Mouse (Mus musculus) forebrain, embryonic 10.5 days (tissue): ENCODE results near the gene Gm14295. TPM values are rescaled to one million over a fixed set of nuclear protein-coding genes. Genes with fewer than 3 reads are reported as not detected.
"Not testable (repeated sequence)": the region's sequence is repeated elsewhere in the genome, so short reads cannot be mapped to it uniquely, and the experiment has no call there.

Experiments
- DNase-seq: peaks from one replicate; pipeline ENCODE4 v3.0.0-alpha.2; 2017; ENCODE audit warnings: low spot score; ENCODE audit errors: extremely low spot score
- H3K27ac ChIP-seq: fragments of 300-500 bp; sonication (generic); 2 replicates; pipeline ENCODE4 v1.5.1; 2016; ENCODE audit warnings: mild to moderate bottlenecking
- H3K27me3 ChIP-seq: fragments of 300-500 bp; sonication (generic); 2 replicates; pipeline ENCODE4 v1.6.1; 2016; ENCODE audit warnings: mild to moderate bottlenecking; ENCODE audit not compliant: poor library complexity, severe bottlenecking
- H3K36me3 ChIP-seq: fragments of 300-500 bp; sonication (generic); replicated peaks from 2 replicates; pipeline ENCODE4 v1.6.1; 2016; ENCODE audit warnings: mild to moderate bottlenecking, moderate library complexity
- H3K4me1 ChIP-seq: fragments of 300-500 bp; sonication (generic); 2 replicates; pipeline ENCODE4 v1.6.1; 2016
- H3K4me3 ChIP-seq: fragments of 300-500 bp; sonication (generic); 2 replicates; pipeline ENCODE4 v1.5.1; 2016; ENCODE audit warnings: mild to moderate bottlenecking, moderate library complexity
- H3K9me3 ChIP-seq: fragments of 300-500 bp; sonication (generic); 2 replicates; pipeline ENCODE4 v1.6.1; 2016; ENCODE audit warnings: mild to moderate bottlenecking, moderate library complexity
- WGBS: fragments of 180-500 bp; shearing (Covaris S2); methylation state at CpG from one replicate; pipeline ENCODE4 v1.1.7; 2016; 5-methylcytosine and 5-hydroxymethylcytosine counted together
- polyA plus RNA-seq: library from polyadenylated mRNA; unstranded; fragments of >200 nt; fragmentation: Nextera tagmentation; extraction: Ambion mirVana; gene quantifications from 2 replicates; pipeline ENCODE4 v1.2.1, GENCODE M21; 2016

The Gm14295 gene
- 12.3 and 18.5 TPM in 2 replicates for polyA plus RNA-seq

DNA sequence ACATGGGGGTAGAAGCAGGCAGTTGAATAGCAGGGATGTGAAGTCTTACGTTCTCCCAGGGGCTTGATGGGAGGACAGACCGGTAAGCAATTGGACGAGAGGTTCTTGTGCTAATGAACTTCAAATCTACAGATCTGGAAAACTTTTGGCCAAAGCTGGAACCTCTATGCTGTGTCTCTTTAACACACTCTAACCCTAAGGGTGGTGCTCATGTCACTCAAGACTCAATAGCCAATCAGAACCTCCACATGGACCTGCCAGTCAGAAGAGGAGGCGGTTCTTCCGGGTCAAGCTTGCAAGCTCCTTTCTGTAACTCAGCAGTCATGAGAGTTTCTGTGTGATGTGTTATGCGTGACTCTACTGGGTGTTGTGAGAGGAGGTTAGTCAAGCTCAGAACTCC, at the start of gene Gm14295:
Gene Gm14295, plus strand, starts transcription at position 301 of the 400 bp plus-strand sequence.
- peak within 1 kb of the TSS; percentile 51 for H3K4me3 ChIP-seq
- not testable (repeated sequence) for H3K9me3 ChIP-seq, H3K36me3 ChIP-seq, H3K4me1 ChIP-seq, H3K27me3 ChIP-seq, DNase-seq, H3K27ac ChIP-seq
- WGBS, result no CpG with 5 or more reads among the region's 6 CpGs

DNA sequence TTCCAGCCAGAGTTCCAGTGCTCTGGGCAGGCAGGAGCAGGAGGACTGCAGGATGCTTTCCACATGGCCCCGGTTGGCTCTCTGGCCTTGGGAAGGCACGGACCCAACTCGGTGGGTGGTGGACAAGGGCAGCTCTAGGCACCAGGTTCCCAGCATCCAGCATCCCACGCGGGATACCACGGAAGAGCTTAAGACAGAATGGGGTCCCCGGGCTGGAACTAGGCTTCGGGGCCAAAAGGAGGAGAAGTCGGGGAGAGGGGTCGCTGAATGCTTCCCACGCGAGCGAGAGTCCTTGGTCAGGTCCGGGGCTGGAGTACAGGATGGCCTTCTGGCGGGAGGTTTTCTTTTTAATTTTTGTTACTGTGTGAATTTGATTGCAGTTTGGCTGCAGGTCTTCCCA, 373 bp downstream of the Gm14295 start:
- not testable (repeated sequence) for H3K4me1 ChIP-seq, H3K27ac ChIP-seq, DNase-seq, H3K9me3 ChIP-seq, H3K36me3 ChIP-seq, H3K27me3 ChIP-seq
- 26% methylated on average over 15 of the region's 15 CpGs for WGBS
- peak overlapping the region; percentile 51 for H3K4me3 ChIP-seq

DNA sequence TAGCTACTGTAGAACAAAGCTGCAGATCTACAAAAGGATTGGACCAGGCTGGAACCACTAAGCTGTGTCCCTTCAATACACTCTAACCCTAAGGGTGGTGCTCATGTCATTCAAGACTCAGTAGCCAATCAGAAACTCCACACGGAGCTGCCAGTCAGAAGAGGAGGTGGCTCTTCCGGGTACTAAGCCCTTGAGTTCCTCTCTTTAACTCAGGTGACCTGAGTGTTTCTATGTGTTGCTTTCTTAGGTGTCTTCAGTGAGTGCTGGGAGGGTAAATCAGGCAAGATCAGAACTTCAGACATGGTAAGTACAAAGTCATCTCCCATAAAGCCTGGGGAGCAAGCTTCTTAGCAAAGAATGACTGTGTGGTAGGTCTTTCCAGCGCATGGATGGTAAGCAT, 32.4 kb downstream of the Gm14295 start, which contains the start of gene Gm14408:
Gene Gm14408, plus strand, starts transcription at position 301 of the 400 bp plus-strand sequence.
- DNase-seq, H3K27me3 ChIP-seq: not testable (repeated sequence)
- 61% methylated on average over 1 of the region's 3 CpGs for WGBS

More for the DNA sequence above, 32.4 kb downstream of the Gm14295 start, which contains the start of gene Gm14408:
- H3K9me3 ChIP-seq, H3K36me3 ChIP-seq, H3K4me1 ChIP-seq, H3K27ac ChIP-seq, H3K4me3 ChIP-seq: not testable (repeated sequence)

Other genes starting within 250 kb of the Gm14295 start
- gene Gm14308, start 162.3 kb upstream of the Gm14295 start, polyA plus RNA-seq, result 16.8 and 17.2 TPM in 2 replicates
- 12.5 and 16.6 TPM in 2 replicates for gene Zfp973, start 128.1 kb upstream of the Gm14295 start, polyA plus RNA-seq
- 31.5 and 35.4 TPM in 2 replicates for gene Gm14305, start 90.3 kb upstream of the Gm14295 start, polyA plus RNA-seq
- gene Gm14408, start 32.5 kb downstream of the Gm14295 start, polyA plus RNA-seq, result not detected in 2 replicates
- 14.3 and 14.4 TPM in 2 replicates for gene Gm14296, start 129.2 kb downstream of the Gm14295 start, polyA plus RNA-seq
- gene Gm14419, start 202.3 kb downstream of the Gm14295 start, polyA plus RNA-seq, result 9.9 and 11.4 TPM in 2 replicates